Mouse (Mus musculus) small intestine, adult 2 months (tissue): Measurements from ENCODE around the gene Ccdc106.

Experiments
- CTCF ChIP-seq: fragments of 200-500 bp; IDR thresholded peaks from 2 replicates; pipeline ENCODE4 v1.5.1; 2012; ENCODE audit warnings: low read depth, mild to moderate bottlenecking, control low read depth, inconsistent platforms, low read length, moderate library complexity, mixed read lengths; ENCODE audit not compliant: insufficient replicate concordance, insufficient read length; ENCODE audit errors: extremely low read depth
- POLR2A ChIP-seq: fragments of 200-500 bp; IDR thresholded peaks from 2 replicates; pipeline ENCODE4 v1.6.1; 2012; ENCODE audit warnings: low read depth, mild to moderate bottlenecking, control low read depth, inconsistent platforms, low read length, moderate library complexity

DNA sequence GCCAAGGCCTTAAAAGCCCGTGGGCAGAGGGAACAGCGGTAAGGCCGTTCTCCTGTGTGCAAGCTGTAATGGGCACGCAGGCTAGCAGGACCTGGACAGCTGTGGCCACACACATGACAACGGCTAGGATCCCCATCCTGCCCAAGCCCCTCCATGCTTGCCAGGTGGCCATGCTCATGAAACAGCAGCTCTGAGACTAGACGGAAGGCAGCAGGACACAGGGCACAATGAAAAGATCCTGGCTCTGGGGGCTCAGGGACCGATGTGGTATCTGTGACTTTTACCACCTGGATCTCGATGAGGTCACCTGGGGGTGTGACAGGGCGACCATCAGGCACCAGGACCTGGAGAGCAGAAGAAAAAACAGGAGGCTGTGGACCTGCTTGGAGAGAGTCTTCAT is 15.8 kb downstream of the Ccdc106 start:
- TF ChIP-seq CTCF (no peak), POLR2A (no peak)
